Mouse (Mus musculus): Measurements from ENCODE around the gene Eif3f. TPM values are rescaled to one million over a fixed set of nuclear protein-coding genes. Genes with fewer than 3 reads are reported as not detected.

Gene Eif3f
- polyA plus RNA-seq, 1 experiment from 2014 or later = 86.8 TPM

DNA sequence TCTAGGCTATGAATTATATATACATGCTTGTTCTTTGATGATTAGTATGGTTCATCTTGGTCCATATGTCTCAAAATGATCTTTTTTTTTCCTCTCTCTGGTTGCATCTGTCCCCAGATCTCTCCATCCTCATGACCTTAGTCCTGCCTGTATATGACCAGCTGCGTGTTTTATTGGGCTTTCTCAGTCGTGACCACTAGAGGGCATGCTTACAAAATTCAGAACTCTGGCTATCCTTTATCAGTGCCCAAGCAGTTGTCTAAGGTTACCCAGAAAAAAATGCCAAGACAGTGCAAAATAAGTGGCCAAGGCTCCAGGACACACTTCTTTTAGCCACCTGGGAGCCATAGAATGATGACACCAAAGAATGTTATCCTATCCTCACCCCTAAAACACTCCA lies 9.8 kb downstream of the Eif3f start:
- peaks cover 56% of the 10 kb centered on the region for H3K36me3 ChIP-seq
- no peak overlapping the region for H3K27ac ChIP-seq (replicated peaks)
- no peak overlapping the region for H3K4me2 ChIP-seq (replicated peaks)
- H3K9ac ChIP-seq (replicated peaks) = no peak overlapping the region
- peaks cover under 1% of the 10 kb centered on the region; the same call in 1 of the 2 replicates for H3K27me3 ChIP-seq
- H3K4me1 ChIP-seq = no peaks in the 10 kb centered on the region
- H3K4me3 ChIP-seq = no peak overlapping the region
- WGBS = 2% methylated on average over 2 of the region's 2 CpGs
- ATAC-seq (replicated peaks) = peak; percentile 35
- H3K9me3 ChIP-seq = no peaks in the 10 kb centered on the region

DNA sequence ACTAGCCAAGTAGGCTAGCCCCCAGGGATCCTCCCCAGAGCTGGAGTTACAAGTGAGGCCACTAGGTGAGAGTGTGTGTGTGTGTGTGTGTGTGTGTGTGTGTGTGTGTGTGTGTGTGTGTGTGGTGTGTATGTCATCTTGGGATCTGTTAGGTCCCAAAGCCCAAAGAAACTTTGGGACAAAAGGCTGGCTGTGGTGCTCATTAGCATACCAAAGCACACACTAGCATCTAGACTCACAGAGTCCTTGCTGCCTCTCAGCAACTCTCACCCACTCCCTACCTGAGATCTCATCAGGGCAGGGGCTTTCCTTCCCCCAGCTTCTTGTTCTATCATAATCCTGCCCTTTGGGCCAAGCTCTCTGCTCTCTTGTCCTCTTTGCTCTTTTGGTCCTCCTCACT lies 14.4 kb downstream of the Eif3f start:
- Histone ChIP-seq H3K9ac (replicated peaks) (no peak overlapping the region), H3K4me2 (replicated peaks) (no peak overlapping the region), H3K36me3 (peaks cover 12% of the 10 kb centered on the region), H3K9me3 (no peaks in the 10 kb centered on the region), H3K4me3 (no peak overlapping the region), H3K27ac (replicated peaks) (no peak overlapping the region), H3K27me3 (peaks cover 27% of the 10 kb centered on the region; the same call in 1 of the 2 replicates), H3K4me1 (peaks cover 19% of the 10 kb centered on the region)
- ATAC-seq (replicated peaks) = no peak

DNA sequence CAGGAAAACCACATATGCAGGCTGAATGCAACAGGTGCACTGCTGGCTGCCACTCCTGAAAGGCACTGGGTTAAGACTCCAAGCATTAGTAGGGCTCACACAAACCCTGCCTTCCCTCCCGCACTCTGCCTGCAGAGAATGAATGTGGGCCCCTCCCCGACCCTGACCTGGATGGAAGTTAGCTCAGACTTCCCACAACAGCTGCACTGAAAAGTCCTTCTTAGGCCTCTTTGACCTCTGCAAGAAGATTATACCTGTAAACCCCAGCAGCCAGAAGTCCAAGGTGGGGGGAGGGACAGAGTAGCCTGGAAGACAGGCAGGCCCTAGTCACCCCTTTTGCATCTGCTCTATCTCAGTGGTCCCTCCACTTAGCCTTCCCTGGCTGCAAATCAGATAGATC lies 15.1 kb downstream of the Eif3f start:
- WGBS = 37% methylated on average over 2 of the region's 2 CpGs
- Histone ChIP-seq H3K4me3 (no peak overlapping the region), H3K4me1 (peaks cover 19% of the 10 kb centered on the region), H3K36me3 (peaks cover 12% of the 10 kb centered on the region), H3K9ac (replicated peaks) (no peak overlapping the region), H3K27me3 (peaks cover 27% of the 10 kb centered on the region; the same call in 1 of the 2 replicates), H3K4me2 (replicated peaks) (no peak overlapping the region), H3K27ac (replicated peaks) (no peak overlapping the region), H3K9me3 (no peaks in the 10 kb centered on the region)
- ATAC-seq (replicated peaks) = no peak

DNA sequence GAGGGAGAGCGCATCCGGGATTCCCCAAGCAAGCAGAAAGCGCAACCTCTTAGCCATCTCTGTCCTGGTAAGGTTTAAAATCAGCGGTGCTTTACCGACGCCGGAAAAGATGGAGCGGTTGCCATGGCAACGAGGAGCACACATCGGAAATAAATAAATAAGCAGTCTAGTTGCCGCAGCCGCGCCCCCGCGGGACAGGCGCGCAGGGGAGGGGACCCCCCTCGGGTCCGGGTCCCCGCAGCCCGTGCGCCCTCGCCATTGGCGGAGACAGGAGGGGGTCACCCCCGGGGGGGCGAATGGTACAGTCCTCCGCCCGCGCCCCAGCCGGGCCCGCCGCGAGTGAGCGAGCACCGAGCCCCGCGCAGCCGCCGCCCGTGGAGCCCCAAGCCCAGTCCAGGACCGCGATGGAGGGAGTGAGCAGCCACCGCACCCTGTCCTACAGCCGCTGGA lies 16.1 kb downstream of the Eif3f start, which contains the start of gene Tub:
TSS of gene Tub (plus strand) at position 27 of the 450 bp plus-strand sequence.
- Histone ChIP-seq H3K27ac (replicated peaks) (peak within 1 kb of the TSS; percentile 67), H3K27me3 (peaks cover 27% of the 10 kb centered on the region; the same call in 1 of the 2 replicates), H3K36me3 (peaks cover 8% of the 10 kb centered on the region; the same call in 1 of the 2 replicates), H3K9me3 (no peaks in the 10 kb centered on the region), H3K9ac (replicated peaks) (peak within 1 kb of the TSS; percentile 70), H3K4me1 (peaks cover 19% of the 10 kb centered on the region), H3K4me3 (peak within 1 kb of the TSS; percentile 69), H3K4me2 (replicated peaks) (peak within 1 kb of the TSS; percentile 90)
- peak; percentile 82 for ATAC-seq (replicated peaks)
- WGBS = under 1% methylated on average over 44 of the region's 44 CpGs

DNA sequence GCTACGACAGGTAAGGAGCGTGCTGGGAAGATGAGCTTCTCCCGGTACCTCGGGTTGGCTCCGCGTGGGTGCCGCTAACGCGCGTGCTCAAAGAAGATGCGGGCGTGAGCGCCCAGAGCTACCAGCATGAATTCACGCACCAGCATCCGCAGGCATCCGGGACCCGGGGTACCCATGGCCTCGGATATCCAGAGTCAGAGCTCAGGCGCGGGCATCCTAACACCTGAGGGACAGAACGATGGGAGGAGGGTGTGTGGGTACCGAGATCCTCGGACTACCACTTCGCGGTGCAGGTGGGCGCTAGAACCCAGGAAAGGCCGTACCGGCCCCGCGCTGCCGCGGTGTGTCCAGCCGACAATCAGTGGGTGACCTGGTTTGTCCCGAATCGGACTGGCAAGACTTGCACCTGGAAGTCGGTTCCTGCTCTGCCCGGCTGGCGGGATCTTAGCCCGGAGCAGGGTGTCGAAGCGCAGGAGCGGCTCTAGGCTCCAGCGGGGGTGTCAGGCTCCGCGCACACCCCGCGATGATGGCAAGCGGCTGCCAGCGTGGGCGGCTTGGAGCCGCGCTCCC lies 16.6 kb downstream of the Eif3f start:
- peaks cover 5% of the 10 kb centered on the region; the same call in 1 of the 2 replicates for H3K36me3 ChIP-seq
- 2% methylated on average over 52 of the region's 52 CpGs for WGBS
- peak overlapping the region; percentile 67 for H3K27ac ChIP-seq (replicated peaks)
- peak overlapping the region; percentile 70 for H3K9ac ChIP-seq (replicated peaks)
- H3K4me3 ChIP-seq = peak overlapping the region; percentile 69
- peaks cover 19% of the 10 kb centered on the region for H3K4me1 ChIP-seq
- peaks cover 27% of the 10 kb centered on the region; the same call in 1 of the 2 replicates for H3K27me3 ChIP-seq
- no peaks in the 10 kb centered on the region for H3K9me3 ChIP-seq
- peak overlapping the region; percentile 90 for H3K4me2 ChIP-seq (replicated peaks)
- peak; percentile 36 for ATAC-seq (replicated peaks)

DNA sequence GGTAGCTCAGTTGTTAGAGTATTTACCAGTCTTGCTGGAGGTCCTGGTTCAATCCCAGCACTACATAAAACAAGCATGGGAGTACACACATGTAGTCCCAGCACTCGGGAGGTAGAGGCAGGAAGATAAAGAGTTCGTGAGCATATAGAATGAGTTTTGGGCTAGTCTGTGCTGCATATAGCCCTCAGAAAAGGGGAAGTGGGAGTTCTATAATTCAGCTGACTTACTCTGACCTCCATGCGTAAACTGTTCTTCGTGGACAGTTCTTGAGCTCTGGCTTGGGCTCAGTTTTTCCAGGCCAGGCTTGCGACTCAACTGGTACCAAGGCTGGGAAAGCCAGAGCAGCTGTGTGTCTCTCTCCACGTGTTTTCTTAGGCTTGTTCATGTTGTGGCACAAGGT lies 18.6 kb downstream of the Eif3f start:
- no peak overlapping the region for H3K9ac ChIP-seq (replicated peaks)
- 83% methylated on average over 6 of the region's 6 CpGs for WGBS
- H3K36me3 ChIP-seq = no peaks in the 10 kb centered on the region
- H3K4me2 ChIP-seq (replicated peaks) = no peak overlapping the region
- peaks cover 27% of the 10 kb centered on the region; the same call in 1 of the 2 replicates for H3K27me3 ChIP-seq
- ATAC-seq (replicated peaks) = no peak
- no peak overlapping the region for H3K4me3 ChIP-seq
- H3K9me3 ChIP-seq = no peaks in the 10 kb centered on the region
- no peak overlapping the region for H3K27ac ChIP-seq (replicated peaks)
- peaks cover 19% of the 10 kb centered on the region for H3K4me1 ChIP-seq

DNA sequence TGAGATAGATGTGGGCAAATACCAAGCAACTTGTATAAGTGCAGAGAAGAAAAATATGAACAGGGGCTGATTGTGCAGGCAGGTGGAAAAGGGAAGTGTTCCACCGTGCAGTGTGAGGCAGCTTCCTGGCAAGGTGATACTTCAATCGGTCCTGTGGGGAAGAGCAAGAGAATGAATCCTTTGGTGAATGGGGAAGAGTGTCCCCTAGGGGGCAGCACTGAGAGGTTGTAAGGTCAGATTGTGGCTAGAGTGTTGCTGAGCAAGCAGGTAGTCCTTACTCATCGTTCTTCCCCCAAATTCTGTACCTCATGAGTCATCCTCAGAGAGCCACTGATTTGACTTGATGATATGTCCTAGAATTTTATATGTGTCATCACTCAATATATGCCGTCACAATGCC lies 20.0 kb downstream of the Eif3f start:
- H3K9ac ChIP-seq (replicated peaks) = no peak overlapping the region
- H3K27me3 ChIP-seq = peaks cover 24% of the 10 kb centered on the region; the same call in 1 of the 2 replicates
- H3K36me3 ChIP-seq = no peaks in the 10 kb centered on the region
- ATAC-seq (replicated peaks) = no peak
- no peak overlapping the region for H3K4me2 ChIP-seq (replicated peaks)
- no peak overlapping the region for H3K4me3 ChIP-seq
- no peak overlapping the region for H3K27ac ChIP-seq (replicated peaks)
- H3K9me3 ChIP-seq = no peaks in the 10 kb centered on the region
- 60% methylated on average over 4 of the region's 4 CpGs for WGBS
- H3K4me1 ChIP-seq = peaks cover 19% of the 10 kb centered on the region

DNA sequence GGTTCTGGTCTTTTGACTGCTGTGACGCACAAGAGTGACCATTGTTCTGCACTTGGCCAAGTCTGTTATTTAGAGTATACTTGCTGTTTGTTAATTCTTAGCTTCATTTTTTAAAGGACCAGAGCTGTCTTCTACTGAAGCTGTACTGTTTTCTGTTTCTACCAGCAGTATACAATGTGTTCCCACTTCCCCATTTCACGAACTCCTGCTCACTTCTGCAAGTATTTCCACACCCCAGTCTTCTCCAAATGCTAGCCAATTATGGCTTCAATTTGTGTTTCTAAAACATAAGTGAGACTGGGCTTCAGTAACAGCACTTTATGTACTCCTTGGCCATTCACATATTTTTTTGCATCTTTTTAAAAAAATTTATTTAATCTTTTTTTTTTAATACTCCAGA lies 23.5 kb downstream of the Eif3f start:
- no peak for ATAC-seq (replicated peaks)
- Histone ChIP-seq H3K4me1 (no peaks in the 10 kb centered on the region), H3K27ac (replicated peaks) (no peak overlapping the region), H3K9me3 (no peaks in the 10 kb centered on the region), H3K36me3 (no peaks in the 10 kb centered on the region), H3K4me2 (replicated peaks) (no peak overlapping the region), H3K9ac (replicated peaks) (no peak overlapping the region), H3K27me3 (peaks cover under 1% of the 10 kb centered on the region; the same call in 1 of the 2 replicates), H3K4me3 (no peak overlapping the region)
- WGBS = 67% methylated on average over 2 of the region's 2 CpGs

DNA sequence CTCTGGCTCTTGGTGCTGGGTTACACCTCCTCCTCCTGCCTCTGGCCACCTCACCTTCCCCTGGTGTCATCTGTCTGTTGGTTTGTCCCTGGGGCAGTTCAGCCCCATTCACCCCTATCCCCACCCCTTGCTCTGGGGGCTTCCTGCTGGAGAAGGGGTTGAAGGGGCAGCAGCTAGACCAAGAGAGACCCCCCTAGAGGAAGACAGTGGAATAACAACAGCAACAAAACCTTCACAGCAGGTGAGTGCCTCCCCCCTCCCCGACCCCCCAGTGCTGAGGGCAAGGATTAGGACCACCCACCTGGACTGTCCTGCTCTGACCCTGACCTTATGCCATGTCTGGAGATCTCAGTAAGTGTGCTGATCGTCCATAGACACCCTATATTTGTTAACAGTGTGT lies 31.8 kb downstream of the Eif3f start:
- Histone ChIP-seq H3K36me3 (no peaks in the 10 kb centered on the region), H3K27me3 (no peaks in the 10 kb centered on the region), H3K4me1 (no peaks in the 10 kb centered on the region), H3K4me3 (no peak overlapping the region), H3K27ac (replicated peaks) (no peak overlapping the region), H3K4me2 (replicated peaks) (no peak overlapping the region), H3K9me3 (no peaks in the 10 kb centered on the region), H3K9ac (replicated peaks) (no peak overlapping the region)
- 27% methylated on average over 2 of the region's 2 CpGs for WGBS
- no peak for ATAC-seq (replicated peaks)

DNA sequence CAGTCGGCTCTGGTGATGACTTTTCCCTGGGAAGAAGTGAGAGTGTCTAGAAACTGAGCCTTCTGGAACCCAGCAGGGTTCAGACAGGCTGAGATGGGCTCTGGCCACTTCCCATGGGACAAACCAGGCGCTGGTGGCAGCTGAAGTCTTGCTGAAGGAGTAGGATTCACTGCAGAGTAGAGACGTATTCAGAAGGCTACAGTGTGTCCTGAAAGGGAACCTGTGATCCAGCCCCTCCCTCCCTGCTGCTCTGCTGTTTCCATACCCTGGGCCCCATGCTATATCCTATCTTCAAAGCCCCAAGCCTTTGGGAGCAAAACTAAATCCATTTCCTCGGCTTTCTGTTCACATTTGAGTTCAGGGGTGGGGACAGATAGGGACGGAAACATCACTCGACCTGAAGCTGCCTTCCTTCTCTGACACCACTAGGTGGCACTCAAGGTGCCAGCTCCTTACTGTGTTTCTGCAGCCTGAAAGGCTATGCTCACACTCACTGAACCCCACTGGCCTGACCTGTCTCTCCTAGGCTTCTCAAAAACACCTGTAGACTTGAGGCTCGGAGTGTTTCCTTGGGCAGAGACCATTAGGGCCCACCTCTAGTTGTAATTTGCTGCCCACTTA lies 32.6 kb downstream of the Eif3f start:
- 28% methylated on average over 7 of the region's 7 CpGs for WGBS
- H3K27ac ChIP-seq (replicated peaks) = no peak overlapping the region
- no peak overlapping the region for H3K4me2 ChIP-seq (replicated peaks)
- no peaks in the 10 kb centered on the region for H3K9me3 ChIP-seq
- no peak overlapping the region for H3K4me3 ChIP-seq
- H3K4me1 ChIP-seq = peaks cover under 1% of the 10 kb centered on the region
- no peak overlapping the region for H3K9ac ChIP-seq (replicated peaks)
- no peaks in the 10 kb centered on the region for H3K27me3 ChIP-seq
- H3K36me3 ChIP-seq = no peaks in the 10 kb centered on the region
- peak; percentile 75 for ATAC-seq (replicated peaks)

DNA sequence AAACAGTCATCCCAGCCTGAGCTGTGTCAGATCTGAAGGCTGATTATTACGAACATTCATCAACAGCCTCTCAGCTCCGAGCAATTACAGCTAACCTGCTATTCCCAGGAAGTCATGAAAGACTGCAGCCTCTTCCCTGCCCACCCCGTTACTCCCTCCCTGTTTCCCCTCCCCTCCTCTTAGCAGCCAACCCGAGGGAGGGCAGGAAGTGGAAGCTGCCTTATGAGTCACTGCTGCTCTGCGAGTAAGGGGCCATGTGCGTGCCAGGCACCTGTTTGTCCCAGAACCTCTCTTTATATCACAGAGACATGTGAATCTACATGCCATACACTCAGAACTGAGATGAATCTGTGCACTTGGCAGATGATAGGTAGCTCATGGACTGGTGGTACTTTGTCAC lies 34.0 kb downstream of the Eif3f start:
- Histone ChIP-seq H3K4me2 (replicated peaks) (no peak overlapping the region), H3K9me3 (no peaks in the 10 kb centered on the region), H3K36me3 (no peaks in the 10 kb centered on the region), H3K9ac (replicated peaks) (no peak overlapping the region), H3K27ac (replicated peaks) (no peak overlapping the region), H3K27me3 (no peaks in the 10 kb centered on the region), H3K4me1 (peaks cover 10% of the 10 kb centered on the region), H3K4me3 (no peak overlapping the region)
- no peak for ATAC-seq (replicated peaks)
- WGBS = 42% methylated on average over 6 of the region's 6 CpGs

DNA sequence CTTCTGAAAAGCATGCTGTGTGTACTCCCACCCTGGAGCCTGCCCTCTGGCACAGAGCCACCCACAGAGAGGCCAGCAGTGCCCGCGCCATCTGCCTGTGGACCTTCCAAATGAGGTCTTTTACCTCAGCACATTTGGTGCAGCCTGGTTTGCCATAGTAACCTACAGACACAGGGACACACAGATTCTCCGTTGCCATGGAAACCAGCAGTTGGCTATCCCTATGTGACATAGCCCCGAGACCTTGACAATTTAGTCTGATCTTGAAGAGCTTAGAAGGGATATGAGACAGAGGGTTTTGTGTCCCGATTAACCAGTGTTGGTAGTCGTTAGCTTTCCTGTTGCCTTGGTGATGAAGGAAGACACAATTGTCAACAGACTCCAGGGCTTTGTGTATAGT lies 38.1 kb downstream of the Eif3f start:
- no peak overlapping the region for H3K9ac ChIP-seq (replicated peaks)
- no peaks in the 10 kb centered on the region for H3K9me3 ChIP-seq
- ATAC-seq (replicated peaks) = peak; percentile 73
- WGBS = 23% methylated on average over 6 of the region's 6 CpGs
- H3K4me3 ChIP-seq = no peak overlapping the region
- H3K27me3 ChIP-seq = no peaks in the 10 kb centered on the region
- H3K27ac ChIP-seq (replicated peaks) = peak overlapping the region; percentile 36; the same call in 1 of the 2 replicates
- no peaks in the 10 kb centered on the region for H3K36me3 ChIP-seq
- H3K4me1 ChIP-seq = peaks cover 10% of the 10 kb centered on the region
- H3K4me2 ChIP-seq (replicated peaks) = no peak overlapping the region

All from forebrain, embryonic 15.5 days (tissue).